Mouse (Mus musculus): ENCODE measurements around the gene Prss41.

The Prss41 gene

GRCm38 (mm10) chr17:23825591-23825990 is 18.4 kb downstream of the Prss41 start:
- DNase-seq, result no peak

- no peak for DNase-seq
These were observed 20.4 kb downstream of the Prss41 start for GRCm38 (mm10) chr17:23823614-23824013.

GRCm38 (mm10) chr17:23823018-23823417 is 21.0 kb downstream of the Prss41 start:
- DNase-seq, result peak in 1 of 2 experiments; percentile 15

- DNase-seq, result peak in 1 of 2 experiments; percentile 13
These were observed 21.9 kb downstream of the Prss41 start for GRCm38 (mm10) chr17:23822094-23822493.

GRCm38 (mm10) chr17:23820731-23821130 is 23.2 kb downstream of the Prss41 start:
- no peak for DNase-seq

GRCm38 (mm10) chr17:23819235-23819634 is 24.7 kb downstream of the Prss41 start:
- DNase-seq, result peak in 1 of 2 experiments; percentile 17

- DNase-seq, result no peak
These were observed 25.4 kb downstream of the Prss41 start for GRCm38 (mm10) chr17:23818579-23818978.

GRCm38 (mm10) chr17:23815641-23816040 is 28.3 kb downstream of the Prss41 start:
- no peak for DNase-seq

GRCm38 (mm10) chr17:23807918-23808317 is 36.1 kb downstream of the Prss41 start:
- DNase-seq, result no peak

- peak; percentile 36 to 37 for DNase-seq
These were observed 37.1 kb downstream of the Prss41 start for GRCm38 (mm10) chr17:23806867-23807266.

GRCm38 (mm10) chr17:23804426-23805085 is 39.4 kb downstream of the Prss41 start:
- no peak for DNase-seq

- DNase-seq, result peak; percentile 69 to 75
These were observed 40.5 kb downstream of the Prss41 start for GRCm38 (mm10) chr17:23803366-23804041.

- peak; percentile 95 to 96 for DNase-seq
These were observed 41.1 kb downstream of the Prss41 start for GRCm38 (mm10) chr17:23802746-23803365.

- DNase-seq, result no peak
These were observed 42.3 kb downstream of the Prss41 start for GRCm38 (mm10) chr17:23801627-23802026.

- DNase-seq, result no peak
These were observed 46.7 kb downstream of the Prss41 start for GRCm38 (mm10) chr17:23797316-23797715.

- no peak for DNase-seq
These were observed 48.6 kb downstream of the Prss41 start for GRCm38 (mm10) chr17:23795323-23795722.

- no peak for DNase-seq
These were observed 53.0 kb downstream of the Prss41 start for GRCm38 (mm10) chr17:23791079-23791357.

- DNase-seq, result peak; percentile 51 to 54
These were observed 53.5 kb downstream of the Prss41 start, which contains the start of gene Srrm2 for GRCm38 (mm10) chr17:23790269-23791078. Gene Srrm2 (plus strand): TSS chr17:23790532.

- no peak for DNase-seq
These were observed 54.2 kb downstream of the Prss41 start for GRCm38 (mm10) chr17:23789749-23790268.

- no peak for DNase-seq
These were observed 55.0 kb downstream of the Prss41 start for GRCm38 (mm10) chr17:23788973-23789372.

Data from B cell, adult 2 months (primary cell).